Mouse (Mus musculus) kidney, adult 2 months (tissue): ENCODE data around the gene Nhlrc4.

Source experiments
- CTCF ChIP-seq: fragments of 200-500 bp; conservative IDR thresholded peaks from 2 replicates; pipeline ENCODE4 v1.5.1; 2011; ENCODE audit warnings: low read depth, mild to moderate bottlenecking, control low read depth, low read length, moderate library complexity, mixed read lengths; ENCODE audit not compliant: insufficient read depth, insufficient read length
- POLR2A ChIP-seq: fragments of 200-500 bp; IDR thresholded peaks from one replicate; pipeline ENCODE4 v1.6.1; 2011; ENCODE audit warnings: low read depth, low read length, control low read depth

DNA sequence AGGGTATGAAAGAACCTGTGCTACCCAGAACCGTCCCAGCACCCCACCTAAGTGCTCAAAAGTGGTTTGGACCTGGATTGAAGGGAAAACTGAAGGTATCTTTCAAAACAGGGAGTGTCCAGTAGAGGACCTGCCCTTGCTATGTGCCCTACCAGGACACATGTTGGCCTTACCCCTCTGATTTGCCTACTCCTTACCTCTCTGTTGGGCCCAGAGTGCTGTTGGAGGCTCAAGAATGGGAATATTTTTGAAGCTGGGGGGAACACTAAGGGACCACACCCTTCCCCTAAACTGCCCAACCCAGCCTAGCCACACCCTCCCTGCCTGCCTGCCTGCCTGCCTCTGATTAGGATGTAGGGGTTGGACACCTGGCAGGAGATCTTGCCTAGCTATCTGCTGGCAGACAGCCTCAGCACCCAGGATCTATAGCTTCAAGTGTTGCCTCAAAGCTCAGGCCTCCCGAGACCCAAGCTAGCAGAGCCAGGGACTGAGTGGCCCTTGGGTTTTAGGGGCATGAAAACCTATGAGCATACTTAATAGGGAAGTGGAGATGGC is 2.1 kb downstream of the Nhlrc4 start:
- TF ChIP-seq POLR2A = no peak
- no peak for TF ChIP-seq CTCF
